Mouse (Mus musculus) ES-E14 (cell line): ENCODE measurements around the gene Fank1. TPM values are rescaled to one million over a fixed set of nuclear protein-coding genes. Genes with fewer than 3 reads are reported as not detected.

Experiments used
- DNase-seq: peaks from one replicate; pipeline ENCODE4 v3.0.0-alpha.2; 2013; ENCODE audit warnings: low read depth, low spot score
- H3K27ac ChIP-seq: 2 replicates; pipeline ENCODE4 v1.5.1; 2012; ENCODE audit warnings: low read depth, mild to moderate bottlenecking, low read length, moderate library complexity, mixed read lengths; ENCODE audit not compliant: poor library complexity, insufficient read depth, severe bottlenecking
- H3K36me3 ChIP-seq: 2 replicates; pipeline ENCODE4 v1.6.1; 2012; ENCODE audit warnings: mild to moderate bottlenecking, low read length, moderate library complexity, mixed read lengths; ENCODE audit not compliant: control insufficient read depth, poor library complexity, insufficient read depth, severe bottlenecking
- H3K4me1 ChIP-seq, 2 experiments: fragments of 150-350 bp in 1 of 2; sonication (generic) in 1 of 2; 2 replicates each; pipeline ENCODE4 v1.6.1; 2012; ENCODE audit warnings: low read length in 2 of 2, mild to moderate bottlenecking in 1 of 2, mixed read lengths in 1 of 2; ENCODE audit not compliant: control insufficient read depth in 2 of 2, insufficient read depth in 2 of 2, poor library complexity in 1 of 2
- H3K4me3 ChIP-seq, 2 experiments: fragments of 150-350 bp in 1 of 2; sonication (generic) in 1 of 2; 2 replicates each; pipeline ENCODE4 v1.5.1; 2012; ENCODE audit warnings: low read length in 2 of 2, low read depth in 1 of 2, mild to moderate bottlenecking in 1 of 2, mixed read lengths in 1 of 2; ENCODE audit not compliant: insufficient read depth in 1 of 2, poor library complexity in 1 of 2, severe bottlenecking in 1 of 2
- H3K9ac ChIP-seq: 2 replicates; pipeline ENCODE4 v1.6.1; 2012; ENCODE audit warnings: low read depth, mild to moderate bottlenecking, low read length, mixed read lengths; ENCODE audit not compliant: poor library complexity, insufficient read depth, severe bottlenecking
- H3K9me3 ChIP-seq: fragments of 150-350 bp; sonication (generic); 2 replicates; pipeline ENCODE4 v1.6.1; 2012; ENCODE audit warnings: low read depth, mild to moderate bottlenecking, low read length; ENCODE audit not compliant: control insufficient read depth, insufficient read depth
- CHD2 ChIP-seq: IDR thresholded peaks from 2 replicates; pipeline ENCODE4 v1.6.1; 2014; ENCODE audit warnings: mild to moderate bottlenecking, low read depth, low read length, inconsistent platforms
- HCFC1 ChIP-seq: IDR thresholded peaks from 2 replicates; pipeline ENCODE4 v1.6.1; 2012; ENCODE audit warnings: low read length, inconsistent platforms, borderline replicate concordance; ENCODE audit not compliant: insufficient read depth
- MAFK ChIP-seq: IDR thresholded peaks from 2 replicates; pipeline ENCODE4 v1.6.1; 2014; ENCODE audit warnings: mild to moderate bottlenecking, low read depth, low read length, inconsistent platforms; ENCODE audit not compliant: insufficient read depth
- ZC3H11A ChIP-seq: IDR thresholded peaks from 2 replicates; pipeline ENCODE4 v1.6.1; 2012; ENCODE audit warnings: low read depth, mild to moderate bottlenecking, inconsistent platforms, low read length, borderline replicate concordance
- ZNF384 ChIP-seq: IDR thresholded peaks from 2 replicates; pipeline ENCODE4 v1.6.1; 2012; ENCODE audit warnings: low read depth, low read length, inconsistent platforms
- in situ Hi-C, 2 experiments: fragments of 600-800 bp; cut with MboI; formaldehyde crosslinking; loops; one replicate each; pipeline ENCODE4 v1.15.1; 2025; ENCODE audit warnings: low sequenced_read_pairs in 2 of 2, inconsistent platforms in 1 of 2; ENCODE audit not compliant: unreplicated experiment in 2 of 2
- total RNA-seq: library from RNA; depleted of rRNA; stranded (reverse); fragments of 300-350 nt; gene quantifications from 2 replicates; pipeline ENCODE4 v1.2.3, GENCODE M21; 2012

Gene Fank1
- total RNA-seq, 1 experiment = 0.62 TPM

DNA sequence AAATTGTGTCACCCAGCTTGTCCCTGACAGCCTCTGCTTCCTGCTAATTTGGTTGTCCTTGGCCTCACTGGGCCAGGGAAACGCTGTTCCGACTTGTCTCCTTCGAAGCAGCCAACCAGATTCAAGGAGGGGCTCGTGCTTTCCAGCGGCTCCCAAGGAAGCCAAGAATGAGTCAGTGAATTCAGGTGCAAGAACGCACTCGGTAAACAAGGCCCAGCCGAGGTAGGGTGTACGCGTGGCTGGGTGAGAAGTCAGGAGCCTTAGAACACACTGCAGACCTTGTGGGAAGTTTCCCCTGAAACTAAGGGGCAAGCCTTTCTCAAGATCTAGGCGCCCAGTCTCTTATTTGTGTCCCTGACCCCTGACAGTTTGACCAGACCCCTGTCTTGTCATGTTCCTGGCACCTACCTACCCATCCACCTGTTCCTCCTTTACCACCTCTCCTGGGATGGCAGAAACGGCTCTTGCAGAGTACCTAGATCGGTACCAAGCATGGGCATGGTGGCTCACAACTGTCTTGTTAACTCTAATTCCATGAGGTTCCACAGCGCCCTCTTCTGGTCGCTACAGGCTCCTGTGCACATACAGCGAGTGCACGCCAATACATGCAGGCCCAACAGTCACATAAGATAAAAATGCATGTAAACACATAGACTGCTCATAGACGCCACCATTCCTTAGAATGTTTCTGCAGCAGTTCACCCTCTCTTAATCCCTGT lies 6.2 kb downstream of the Fank1 start, which contains the start of gene Dhx32:
Dhx32 (minus strand) TSS at position 10 of the 719 bp plus-strand sequence.
- Histone ChIP-seq H3K4me1 (peaks cover 0 to 1% of the 10 kb centered on the region in 2 experiments; a peak in 1 of 4 replicates), H3K9me3 (no peaks in the 10 kb centered on the region), H3K36me3 (no peaks in the 10 kb centered on the region), H3K27ac (no peak within 1 kb of the TSS), H3K4me3 (peak within 1 kb of the TSS; percentile 16 to 34; a peak in 3 of 4 replicates), H3K9ac (peak within 1 kb of the TSS; percentile 42; the same call in 1 of the 2 replicates)
- in situ Hi-C loops = no loop called here
- peak; percentile 95 for DNase-seq
- TF ChIP-seq ZNF384 (no peak), ZC3H11A (peak; percentile 50; the same call in 1 of the 2 replicates)

- no peak for DNase-seq
- no peak overlapping the region for H3K27ac ChIP-seq
- TF ChIP-seq MAFK (no peak), HCFC1 (no peak), ZC3H11A (no peak), CHD2 (no peak), ZNF384 (no peak)
- no peaks in the 10 kb centered on the region for H3K9me3 ChIP-seq
- no peak overlapping the region for H3K4me3 ChIP-seq
- no peaks in the 10 kb centered on the region for H3K4me1 ChIP-seq
- H3K9ac ChIP-seq = no peak overlapping the region
- no peaks in the 10 kb centered on the region for H3K36me3 ChIP-seq
- in situ Hi-C loops = no loop called here
Observed at GRCm38 (mm10) chr7:133787571-133787970, 10.9 kb downstream of the Fank1 start.

GRCm38 (mm10) chr7:133788147-133788546 lies 11.5 kb downstream of the Fank1 start:
- H3K4me3 ChIP-seq = no peak overlapping the region
- H3K4me1 ChIP-seq = no peaks in the 10 kb centered on the region
- H3K27ac ChIP-seq = no peak overlapping the region
- no peak overlapping the region for H3K9ac ChIP-seq
- no peaks in the 10 kb centered on the region for H3K36me3 ChIP-seq
- no peaks in the 10 kb centered on the region for H3K9me3 ChIP-seq
- DNase-seq = no peak
- in situ Hi-C loops = no loop called here
- TF ChIP-seq ZNF384 = no peak

GRCm38 (mm10) chr7:133790171-133790570 lies 13.5 kb downstream of the Fank1 start:
- Histone ChIP-seq H3K36me3 (no peaks in the 10 kb centered on the region), H3K4me3 (no peak overlapping the region), H3K9me3 (no peaks in the 10 kb centered on the region), H3K9ac (no peak overlapping the region), H3K27ac (no peak overlapping the region), H3K4me1 (no peaks in the 10 kb centered on the region)
- DNase-seq = no peak
- TF ChIP-seq ZC3H11A (no peak), MAFK (no peak), ZNF384 (no peak), HCFC1 (no peak), CHD2 (no peak)
- in situ Hi-C loops = no loop called here
